Mouse (Mus musculus) megakaryocyte progenitor cell, adult 5-6 weeks (primary cell): ENCODE measurements around the gene Ppp1r1a. TPM values are rescaled to one million over a fixed set of nuclear protein-coding genes. Genes with fewer than 3 reads are reported as not detected.

Experiments
- total RNA-seq, 2 experiments: library from RNA; stranded (forward) in 1 of 2; stranded (reverse) in 1 of 2; fragments of 157-497, 149-512 nt in 1 of 2; fragments of 200-1000 nt in 1 of 2; gene quantifications; 2 replicates each; pipeline versions ENCODE4 v1.2.3 to v1.2.4; 2015 to 2017

The Ppp1r1a gene
- total RNA-seq, 2 experiments from 2014 or later: not detected

Other genes starting within 250 kb of the Ppp1r1a start
- 1.8 and 3.4 TPM in 2 replicates for gene Gpr84, start 227.4 kb downstream of the Ppp1r1a start, total RNA-seq (2015)
- 1.8 and 2.3 TPM in 2 replicates for gene Gpr84, start 227.4 kb downstream of the Ppp1r1a start, total RNA-seq (2017)
- 11.5 and 12.4 TPM in 2 replicates for gene Zfp385a, start 197.9 kb downstream of the Ppp1r1a start, total RNA-seq (2015)
- gene Zfp385a, start 197.9 kb downstream of the Ppp1r1a start, total RNA-seq (2017): 2.0 and 3.2 TPM in 2 replicates
- gene Itga5, start 171.2 kb downstream of the Ppp1r1a start, total RNA-seq (2015): 16.4 and 17.3 TPM in 2 replicates
- 8.4 and 10.5 TPM in 2 replicates for gene Itga5, start 171.2 kb downstream of the Ppp1r1a start, total RNA-seq (2017)
- gene Gtsf1, start 107.5 kb downstream of the Ppp1r1a start, total RNA-seq (2015): not detected in 2 replicates
- gene Gtsf1, start 107.5 kb downstream of the Ppp1r1a start, total RNA-seq (2017): 0.27 TPM in 1 of 2 replicates, not detected in the other
- gene Gtsf2, start 89.5 kb downstream of the Ppp1r1a start, total RNA-seq (2015): not detected in 2 replicates
- gene Gtsf2, start 89.5 kb downstream of the Ppp1r1a start, total RNA-seq (2017): not detected in 2 replicates
- 65.0 and 67.1 TPM in 2 replicates for gene Nckap1l, start 84.2 kb downstream of the Ppp1r1a start, total RNA-seq (2015)
- gene Nckap1l, start 84.2 kb downstream of the Ppp1r1a start, total RNA-seq (2017): 90.8 and 94.4 TPM in 2 replicates
- 3.8 and 3.9 TPM in 2 replicates for gene Pde1b, start 35.0 kb downstream of the Ppp1r1a start, total RNA-seq (2015)
- gene Pde1b, start 35.0 kb downstream of the Ppp1r1a start, total RNA-seq (2017): 1.3 and 3.3 TPM in 2 replicates
- not detected in 2 replicates for gene Glycam1, start 27.1 kb upstream of the Ppp1r1a start, total RNA-seq (2015)
- not detected in 2 replicates for gene Glycam1, start 27.1 kb upstream of the Ppp1r1a start, total RNA-seq (2017)
- gene Mucl1, start 217.5 kb upstream of the Ppp1r1a start, total RNA-seq (2015): not detected in 2 replicates
- gene Mucl1, start 217.5 kb upstream of the Ppp1r1a start, total RNA-seq (2017): not detected in 2 replicates